Mouse (Mus musculus): ENCODE measurements around the gene Plxnb2.

The Plxnb2 gene

GRCm38 (mm10) chr15:89149271-89150040 is 31.1 kb downstream of the Plxnb2 start, which contains the start of gene Mapk11:
Gene Mapk11, minus strand, starts transcription at chr15:89149628.
- no peak for DNase-seq (ENCODE audit: low spot score in 2 of 2)

GRCm38 (mm10) chr15:89148496-89149270 is 31.9 kb downstream of the Plxnb2 start:
- no peak for DNase-seq (ENCODE audit: low spot score in 2 of 2)

GRCm38 (mm10) chr15:89147895-89148294 is 32.7 kb downstream of the Plxnb2 start:
- DNase-seq (ENCODE audit: low spot score in 2 of 2) = no peak

GRCm38 (mm10) chr15:89147456-89147855 is 33.1 kb downstream of the Plxnb2 start:
- no peak for DNase-seq (ENCODE audit: low spot score in 2 of 2)

- no peak for DNase-seq (ENCODE audit: low spot score in 2 of 2)
Measured at GRCm38 (mm10) chr15:89147024-89147423, 33.6 kb downstream of the Plxnb2 start.

- peak; percentile 42 to 74 for DNase-seq (ENCODE audit: low spot score in 2 of 2)
Measured at GRCm38 (mm10) chr15:89146537-89146936, 34.1 kb downstream of the Plxnb2 start.

GRCm38 (mm10) chr15:89145813-89146350 is 34.7 kb downstream of the Plxnb2 start:
- no peak for DNase-seq (ENCODE audit: low spot score in 2 of 2)

GRCm38 (mm10) chr15:89144965-89145364 is 35.6 kb downstream of the Plxnb2 start:
- no peak for DNase-seq (ENCODE audit: low spot score in 2 of 2)

GRCm38 (mm10) chr15:89143134-89143533 is 37.5 kb downstream of the Plxnb2 start:
- DNase-seq (ENCODE audit: low spot score in 2 of 2) = no peak

- DNase-seq (ENCODE audit: low spot score in 2 of 2) = no peak
Measured at GRCm38 (mm10) chr15:89141905-89142304, 38.7 kb downstream of the Plxnb2 start.

GRCm38 (mm10) chr15:89141443-89141842 is 39.1 kb downstream of the Plxnb2 start:
- no peak for DNase-seq (ENCODE audit: low spot score in 2 of 2)

- no peak for DNase-seq (ENCODE audit: low spot score in 2 of 2)
Measured at GRCm38 (mm10) chr15:89140659-89141252, 39.8 kb downstream of the Plxnb2 start, which contains the start of gene Mapk12. Gene Mapk12, minus strand, starts transcription at chr15:89140703.

GRCm38 (mm10) chr15:89140048-89140658 is 40.4 kb downstream of the Plxnb2 start:
- DNase-seq (ENCODE audit: low spot score in 2 of 2) = no peak

GRCm38 (mm10) chr15:89138531-89138930 is 42.1 kb downstream of the Plxnb2 start:
- no peak for DNase-seq (ENCODE audit: low spot score in 2 of 2)

GRCm38 (mm10) chr15:89138046-89138405 is 42.6 kb downstream of the Plxnb2 start:
- no peak for DNase-seq (ENCODE audit: low spot score in 2 of 2)

GRCm38 (mm10) chr15:89137378-89138045 is 43.1 kb downstream of the Plxnb2 start:
- DNase-seq (ENCODE audit: low spot score in 2 of 2) = no peak

GRCm38 (mm10) chr15:89136461-89137155 is 44.0 kb downstream of the Plxnb2 start:
- DNase-seq (ENCODE audit: low spot score in 2 of 2) = no peak

- DNase-seq (ENCODE audit: low spot score in 2 of 2) = peak in 1 of 2 experiments; percentile 57
Measured at GRCm38 (mm10) chr15:89131316-89131715, 49.3 kb downstream of the Plxnb2 start.

- DNase-seq (ENCODE audit: low spot score in 2 of 2) = no peak
Measured at GRCm38 (mm10) chr15:89130245-89130644, 50.3 kb downstream of the Plxnb2 start.
